Mouse (Mus musculus): ENCODE results near the gene Gypa.

The Gypa gene

GRCm38 (mm10) chr8:80493523-80494345, at the start of gene Gypa:
TSS of gene Gypa (plus strand) at chr8:80493781.
- no peak for DNase-seq (ENCODE audit: low spot score)

- no peak for DNase-seq (ENCODE audit: low spot score)
Measured at GRCm38 (mm10) chr8:80444534-80445072, 49.0 kb upstream of the Gypa start.

GRCm38 (mm10) chr8:80447217-80447616, 46.4 kb upstream of the Gypa start:
- no peak for DNase-seq (ENCODE audit: low spot score)

GRCm38 (mm10) chr8:80451938-80452690, 41.5 kb upstream of the Gypa start:
- no peak for DNase-seq (ENCODE audit: low spot score)

GRCm38 (mm10) chr8:80463450-80463917, 30.1 kb upstream of the Gypa start:
- no peak for DNase-seq (ENCODE audit: low spot score)

GRCm38 (mm10) chr8:80474971-80475370, 18.6 kb upstream of the Gypa start:
- no peak for DNase-seq (ENCODE audit: low spot score)

GRCm38 (mm10) chr8:80478156-80478555, 15.4 kb upstream of the Gypa start:
- DNase-seq (ENCODE audit: low spot score), result no peak

GRCm38 (mm10) chr8:80479129-80479528, 14.5 kb upstream of the Gypa start:
- DNase-seq (ENCODE audit: low spot score), result no peak

- no peak for DNase-seq (ENCODE audit: low spot score)
Measured at GRCm38 (mm10) chr8:80482173-80482572, 11.4 kb upstream of the Gypa start.

GRCm38 (mm10) chr8:80482822-80483774, 10.5 kb upstream of the Gypa start:
- no peak for DNase-seq (ENCODE audit: low spot score)

- DNase-seq (ENCODE audit: low spot score), result no peak
Measured at GRCm38 (mm10) chr8:80491562-80491961, 2.0 kb upstream of the Gypa start.

- DNase-seq (ENCODE audit: low spot score), result no peak
Measured at GRCm38 (mm10) chr8:80492987-80493441, 567 bp upstream of the Gypa start.

GRCm38 (mm10) chr8:80494346-80494660, 722 bp downstream of the Gypa start:
- no peak for DNase-seq (ENCODE audit: low spot score)

- DNase-seq (ENCODE audit: low spot score), result no peak
Measured at GRCm38 (mm10) chr8:80494819-80495218, 1.2 kb downstream of the Gypa start.

- DNase-seq (ENCODE audit: low spot score), result no peak
Measured at GRCm38 (mm10) chr8:80495527-80495926, 1.9 kb downstream of the Gypa start.

GRCm38 (mm10) chr8:80497323-80497722, 3.7 kb downstream of the Gypa start:
- no peak for DNase-seq (ENCODE audit: low spot score)

GRCm38 (mm10) chr8:80500244-80500643, 6.7 kb downstream of the Gypa start:
- DNase-seq (ENCODE audit: low spot score), result no peak

- no peak for DNase-seq (ENCODE audit: low spot score)
Measured at GRCm38 (mm10) chr8:80500773-80501172, 7.2 kb downstream of the Gypa start.

GRCm38 (mm10) chr8:80501283-80501682, 7.7 kb downstream of the Gypa start:
- DNase-seq (ENCODE audit: low spot score), result no peak

- no peak for DNase-seq (ENCODE audit: low spot score)
Measured at GRCm38 (mm10) chr8:80526382-80527355, 33.1 kb downstream of the Gypa start.

GRCm38 (mm10) chr8:80541836-80542235, 48.3 kb downstream of the Gypa start:
- DNase-seq (ENCODE audit: low spot score), result no peak

Data from urinary bladder, postnatal 10 days (tissue).